Mouse (Mus musculus) urinary bladder, postnatal 14 days (tissue): ENCODE results near the gene Ifit1bl2.
"Not testable (repeated sequence)": the region's sequence is repeated elsewhere in the genome, so short reads cannot be mapped to it uniquely, and the experiment has no call there.

Experiments used
- DNase-seq: peaks from one replicate; pipeline ENCODE4 v3.0.0; 2021; ENCODE audit warnings: low spot score

The Ifit1bl2 gene

GRCm38 (mm10) chr19:34610118-34610517 lies 30.4 kb downstream of the Ifit1bl2 start:
- DNase-seq: not testable (repeated sequence)

- DNase-seq: not testable (repeated sequence)
These were observed 33.1 kb downstream of the Ifit1bl2 start, which contains the start of gene Ifit3b for GRCm38 (mm10) chr19:34607237-34608051. Ifit3b (plus strand) TSS chr19:34607970.

GRCm38 (mm10) chr19:34605472-34605871 lies 35.1 kb downstream of the Ifit1bl2 start:
- no peak for DNase-seq

- DNase-seq: not testable (repeated sequence)
These were observed 38.7 kb downstream of the Ifit1bl2 start, which contains the start of gene Ifit1bl1 for GRCm38 (mm10) chr19:34601888-34602287. Ifit1bl1 (minus strand) TSS chr19:34601956.

- DNase-seq: not testable (repeated sequence)
These were observed 41.3 kb downstream of the Ifit1bl2 start for GRCm38 (mm10) chr19:34599250-34599649.

- peak; percentile 48 for DNase-seq
These were observed 42.2 kb downstream of the Ifit1bl2 start for GRCm38 (mm10) chr19:34598341-34598740.

- no peak for DNase-seq
These were observed 43.7 kb downstream of the Ifit1bl2 start for GRCm38 (mm10) chr19:34596811-34597210.

- not testable (repeated sequence) for DNase-seq
These were observed 46.0 kb downstream of the Ifit1bl2 start for GRCm38 (mm10) chr19:34594523-34594922.

GRCm38 (mm10) chr19:34593456-34593855 lies 47.1 kb downstream of the Ifit1bl2 start:
- DNase-seq: no peak

- DNase-seq: no peak
These were observed 51.6 kb downstream of the Ifit1bl2 start for GRCm38 (mm10) chr19:34588959-34589358.

- not testable (repeated sequence) for DNase-seq
These were observed 52.4 kb downstream of the Ifit1bl2 start for GRCm38 (mm10) chr19:34587898-34588692.

- not testable (repeated sequence) for DNase-seq
These were observed 54.6 kb downstream of the Ifit1bl2 start for GRCm38 (mm10) chr19:34585740-34586458.

GRCm38 (mm10) chr19:34583126-34583766 lies 57.3 kb downstream of the Ifit1bl2 start, which contains the start of gene Ifit3:
Ifit3 (plus strand) TSS chr19:34583531.
- DNase-seq: not testable (repeated sequence)

GRCm38 (mm10) chr19:34582696-34583095 lies 57.8 kb downstream of the Ifit1bl2 start:
- not testable (repeated sequence) for DNase-seq

- no peak for DNase-seq
These were observed 63.4 kb downstream of the Ifit1bl2 start for GRCm38 (mm10) chr19:34577121-34577520.

GRCm38 (mm10) chr19:34573650-34574049 lies 66.9 kb downstream of the Ifit1bl2 start:
- no peak for DNase-seq

- no peak for DNase-seq
These were observed 69.5 kb downstream of the Ifit1bl2 start for GRCm38 (mm10) chr19:34571080-34571479.

GRCm38 (mm10) chr19:34569896-34570476 lies 70.6 kb downstream of the Ifit1bl2 start:
- DNase-seq: no peak

GRCm38 (mm10) chr19:34568988-34569895 lies 71.3 kb downstream of the Ifit1bl2 start:
- DNase-seq: no peak
